Mouse (Mus musculus) erythroblast, embryonic 14.5 days (primary cell): ENCODE results near the gene Gzma. TPM values are rescaled to one million over a fixed set of nuclear protein-coding genes. Genes with fewer than 3 reads are reported as not detected.

Source experiments
- H3K27me3 ChIP-seq: 2 replicates; pipeline ENCODE4 v1.6.1; 2012; ENCODE audit warnings: inconsistent platforms; ENCODE audit not compliant: control insufficient read depth
- H3K36me3 ChIP-seq: 2 replicates; pipeline ENCODE4 v1.6.1; 2012; ENCODE audit warnings: mild to moderate bottlenecking, inconsistent platforms; ENCODE audit not compliant: control insufficient read depth
- H3K4me1 ChIP-seq: 2 replicates; pipeline ENCODE4 v1.6.1; 2012; ENCODE audit warnings: inconsistent platforms; ENCODE audit not compliant: control insufficient read depth
- H3K4me3 ChIP-seq: replicated peaks from 2 replicates; pipeline ENCODE3; 2012; ENCODE audit warnings: moderate library complexity, mild to moderate bottlenecking, inconsistent platforms
- H3K9me3 ChIP-seq: 2 replicates; pipeline ENCODE4 v1.6.1; 2012; ENCODE audit warnings: low read length, inconsistent platforms, mixed read lengths; ENCODE audit not compliant: control insufficient read depth
- GATA1 ChIP-seq: IDR thresholded peaks from 2 replicates; pipeline ENCODE4 v1.6.1; 2012; ENCODE audit warnings: low read length, inconsistent platforms, mixed read lengths
- TAL1 ChIP-seq: IDR thresholded peaks from 3 replicates; pipeline ENCODE4 v1.6.1; 2012; ENCODE audit warnings: low read length, inconsistent platforms, mixed read lengths
- polyA plus RNA-seq: library from polyadenylated mRNA; stranded (reverse); fragments of >175 nt; gene quantifications from 2 replicates; pipeline ENCODE4 v1.2.3, GENCODE M21; 2012

Gzma gene
- polyA plus RNA-seq, result not detected in 2 replicates

DNA sequence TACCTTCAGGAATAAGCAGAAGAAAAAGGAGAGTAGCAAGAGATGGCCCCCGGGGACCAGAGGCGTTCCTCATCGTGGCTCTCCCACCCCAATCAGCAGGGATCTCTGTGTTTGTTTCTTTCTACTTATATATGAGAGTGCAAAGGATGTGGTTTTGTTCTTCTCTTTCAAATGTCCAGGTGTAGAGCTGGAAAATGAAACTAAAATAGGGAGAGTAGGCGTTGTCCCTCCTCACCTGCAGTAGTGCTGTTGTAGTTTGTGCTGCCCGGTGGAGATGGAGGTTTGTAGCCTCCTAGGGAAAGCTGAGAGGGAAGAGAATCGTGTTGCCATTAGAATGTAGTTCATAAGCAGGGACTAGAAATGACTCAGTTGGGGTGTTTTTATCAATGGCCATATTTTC lies at the start of gene Gzma:
Gzma (minus strand) TSS at position 103 of the 400 bp plus-strand sequence.
- Histone ChIP-seq H3K4me1 (no peaks in the 10 kb centered on the region), H3K27me3 (no peaks in the 10 kb centered on the region), H3K9me3 (no peaks in the 10 kb centered on the region), H3K4me3 (no peak within 1 kb of the TSS), H3K36me3 (no peaks in the 10 kb centered on the region)
- TF ChIP-seq TAL1 (no peak), GATA1 (no peak)

DNA sequence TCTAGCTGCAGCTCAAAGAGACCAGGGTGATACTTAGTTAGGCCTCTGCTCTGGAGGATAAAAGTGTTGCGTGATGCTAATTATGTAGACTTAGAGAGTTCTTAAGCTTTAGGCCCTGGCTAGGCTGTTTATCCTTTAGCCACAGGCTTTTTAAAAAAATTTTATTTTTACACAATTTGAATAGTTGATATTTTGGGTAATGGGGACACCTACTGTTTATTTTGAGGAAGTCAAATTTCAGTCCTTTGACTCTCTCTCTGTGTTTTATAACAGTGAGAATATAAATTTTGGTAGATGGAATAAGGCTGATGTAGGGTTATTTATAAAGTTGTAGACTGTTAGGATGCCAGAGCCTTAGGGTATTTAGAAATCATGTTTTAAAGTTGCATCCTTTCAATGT lies 38.8 kb upstream of the Gzma start:
- H3K4me1 ChIP-seq, result no peaks in the 10 kb centered on the region
- H3K36me3 ChIP-seq, result no peaks in the 10 kb centered on the region
- H3K9me3 ChIP-seq, result no peaks in the 10 kb centered on the region
- TF ChIP-seq GATA1 (no peak), TAL1 (no peak)
- no peak overlapping the region for H3K4me3 ChIP-seq
- H3K27me3 ChIP-seq, result no peaks in the 10 kb centered on the region

GRCm38 (mm10) chr13:113129974-113130373 lies 29.2 kb upstream of the Gzma start:
- H3K4me3 ChIP-seq, result no peak overlapping the region
- TF ChIP-seq TAL1, result no peak
- TF ChIP-seq GATA1, result no peak
- H3K4me1 ChIP-seq, result no peaks in the 10 kb centered on the region
- no peaks in the 10 kb centered on the region for H3K36me3 ChIP-seq
- no peaks in the 10 kb centered on the region for H3K9me3 ChIP-seq
- H3K27me3 ChIP-seq, result no peaks in the 10 kb centered on the region

DNA sequence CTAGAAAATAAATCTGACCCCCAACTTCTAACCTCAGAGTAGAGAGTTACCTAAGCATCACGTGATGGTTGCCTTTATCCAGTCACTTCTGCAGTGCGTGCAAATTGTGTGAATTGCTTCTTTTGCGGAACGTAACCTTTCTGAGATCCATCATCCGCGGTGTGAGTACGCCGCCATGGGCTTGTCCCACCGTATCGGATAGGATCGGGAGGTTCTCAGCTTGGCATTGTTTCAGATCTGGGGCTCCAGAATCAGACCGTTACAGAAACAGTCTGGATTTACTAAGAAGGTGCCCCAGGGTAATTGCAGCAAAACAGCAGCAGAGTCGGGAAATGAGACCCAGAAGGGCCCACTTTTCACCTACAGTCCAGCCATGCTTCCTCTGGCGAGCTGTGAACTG lies 20.5 kb upstream of the Gzma start:
- H3K36me3 ChIP-seq, result no peaks in the 10 kb centered on the region
- no peak for TF ChIP-seq TAL1
- TF ChIP-seq GATA1, result no peak
- no peaks in the 10 kb centered on the region for H3K27me3 ChIP-seq
- no peaks in the 10 kb centered on the region for H3K9me3 ChIP-seq
- no peaks in the 10 kb centered on the region for H3K4me1 ChIP-seq
- H3K4me3 ChIP-seq, result no peak overlapping the region

DNA sequence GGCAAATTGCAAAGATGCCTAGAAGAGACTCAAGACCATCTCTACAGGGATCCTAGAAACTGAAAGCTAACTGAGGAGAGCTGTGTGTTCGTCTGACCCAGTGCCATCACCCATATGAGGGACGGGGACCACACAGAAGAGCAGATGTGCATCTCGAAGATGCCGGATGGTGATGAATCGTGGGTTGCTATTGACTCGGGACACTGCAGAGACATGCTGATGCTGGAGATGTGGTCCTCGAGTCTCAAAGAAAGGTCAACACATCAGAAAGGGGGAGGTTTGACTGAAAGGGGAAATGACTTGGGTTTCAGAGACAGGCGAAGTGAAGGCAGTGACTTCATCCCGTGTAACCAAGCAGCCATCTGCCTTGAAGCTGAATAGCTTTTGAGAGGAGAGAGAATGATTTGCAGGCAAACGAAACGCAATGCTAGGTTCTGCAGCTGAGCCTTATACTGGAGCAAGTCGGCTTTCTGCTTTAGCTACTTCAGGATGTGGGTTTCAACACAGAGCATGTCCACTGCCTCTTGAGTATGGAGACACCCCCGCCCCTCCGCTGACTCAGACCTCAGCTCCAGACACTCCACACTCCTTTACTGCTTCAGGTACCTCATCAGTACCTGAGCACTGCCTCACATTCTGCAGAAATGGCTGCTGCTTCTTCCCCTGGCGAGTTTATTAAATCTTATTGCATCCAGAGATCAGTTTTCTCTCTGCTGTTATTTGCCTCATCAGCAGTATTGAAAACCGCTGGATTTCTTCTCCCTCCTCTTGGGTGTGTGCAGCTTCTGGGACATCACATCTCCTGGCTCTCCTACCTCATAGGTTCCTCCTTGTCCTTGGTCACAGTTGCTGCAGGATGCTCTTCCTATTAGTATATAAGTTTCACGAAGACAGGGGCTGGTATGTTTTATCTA lies 19.8 kb upstream of the Gzma start:
- TF ChIP-seq GATA1 (no peak), TAL1 (no peak)
- Histone ChIP-seq H3K4me1 (no peaks in the 10 kb centered on the region), H3K27me3 (no peaks in the 10 kb centered on the region), H3K4me3 (no peak overlapping the region), H3K9me3 (no peaks in the 10 kb centered on the region), H3K36me3 (no peaks in the 10 kb centered on the region)

GRCm38 (mm10) chr13:113118977-113119376 lies 18.2 kb upstream of the Gzma start:
- no peaks in the 10 kb centered on the region for H3K9me3 ChIP-seq
- no peaks in the 10 kb centered on the region for H3K4me1 ChIP-seq
- no peak overlapping the region for H3K4me3 ChIP-seq
- H3K27me3 ChIP-seq, result no peaks in the 10 kb centered on the region
- H3K36me3 ChIP-seq, result no peaks in the 10 kb centered on the region
- TF ChIP-seq GATA1 (no peak), TAL1 (no peak)

- no peaks in the 10 kb centered on the region for H3K9me3 ChIP-seq
- TF ChIP-seq GATA1 (no peak), TAL1 (no peak)
- H3K36me3 ChIP-seq, result no peaks in the 10 kb centered on the region
- no peak overlapping the region for H3K4me3 ChIP-seq
- H3K4me1 ChIP-seq, result no peaks in the 10 kb centered on the region
- H3K27me3 ChIP-seq, result no peaks in the 10 kb centered on the region
Observed at GRCm38 (mm10) chr13:113104759-113105158, 4.0 kb upstream of the Gzma start.

DNA sequence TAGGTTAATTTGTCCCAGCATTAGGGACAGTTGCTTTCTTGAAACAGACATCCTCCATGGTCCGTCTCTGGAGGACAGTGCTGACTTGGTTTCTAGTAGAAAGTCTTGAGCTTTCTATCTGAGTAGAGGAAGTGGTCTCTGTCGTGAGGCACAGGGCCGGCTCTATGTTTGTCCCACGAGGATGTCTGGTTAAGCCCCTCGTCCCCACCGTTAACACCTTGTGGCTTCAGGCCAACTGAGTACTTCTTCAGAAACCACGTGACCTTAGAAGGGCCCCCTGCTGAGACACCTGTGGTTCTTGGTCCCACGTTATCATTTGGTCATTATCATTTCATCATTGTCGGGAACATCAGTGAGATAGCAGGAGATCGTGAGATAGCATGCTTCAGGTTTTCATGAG lies 1.0 kb upstream of the Gzma start:
- no peaks in the 10 kb centered on the region for H3K9me3 ChIP-seq
- no peak overlapping the region for H3K4me3 ChIP-seq
- H3K27me3 ChIP-seq, result no peaks in the 10 kb centered on the region
- H3K36me3 ChIP-seq, result no peaks in the 10 kb centered on the region
- no peaks in the 10 kb centered on the region for H3K4me1 ChIP-seq
- TF ChIP-seq GATA1 (no peak), TAL1 (no peak)

DNA sequence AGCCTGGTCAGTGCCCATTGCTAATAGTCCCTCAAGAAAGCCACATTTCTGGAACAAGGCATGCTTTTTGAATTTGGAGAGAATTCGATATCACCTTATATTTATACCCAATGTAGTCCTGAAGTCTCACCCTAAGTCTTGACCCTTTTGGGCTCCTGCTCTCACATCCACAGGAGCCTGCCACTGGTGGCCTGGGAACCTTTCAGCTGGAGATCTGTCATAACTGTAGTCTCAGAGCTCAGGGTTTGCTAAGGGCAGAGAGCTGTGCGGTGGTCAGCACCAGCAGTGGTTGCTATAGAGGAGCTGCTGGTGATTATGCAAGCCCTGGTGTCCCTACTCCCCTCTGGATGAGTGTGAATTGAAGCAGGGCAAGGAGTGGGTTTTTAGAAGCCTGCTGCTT lies 2.4 kb downstream of the Gzma start:
- H3K4me1 ChIP-seq, result no peaks in the 10 kb centered on the region
- H3K27me3 ChIP-seq, result no peaks in the 10 kb centered on the region
- TF ChIP-seq GATA1 (no peak), TAL1 (no peak)
- no peaks in the 10 kb centered on the region for H3K9me3 ChIP-seq
- no peak overlapping the region for H3K4me3 ChIP-seq
- no peaks in the 10 kb centered on the region for H3K36me3 ChIP-seq

GRCm38 (mm10) chr13:113097011-113097410 lies 3.8 kb downstream of the Gzma start:
- Histone ChIP-seq H3K4me3 (no peak overlapping the region), H3K9me3 (no peaks in the 10 kb centered on the region), H3K27me3 (no peaks in the 10 kb centered on the region), H3K36me3 (no peaks in the 10 kb centered on the region), H3K4me1 (no peaks in the 10 kb centered on the region)
- TF ChIP-seq GATA1, result no peak
- no peak for TF ChIP-seq TAL1
